Mouse (Mus musculus) right cerebral cortex, postnatal 36 days (tissue): Measurements from ENCODE around the gene Cdk5r1.

ENCODE experiments used
- DNase-seq, 2 experiments: peaks; one replicate each; pipeline ENCODE4 v3.0.0; 2022; ENCODE audit warnings: low spot score in 2 of 2, mixed read lengths in 1 of 2

The Cdk5r1 gene

GRCm38 (mm10) chr11:80504519-80505385, 27.9 kb downstream of the Cdk5r1 start:
- DNase-seq: no peak

- peak in 1 of 2 experiments; percentile 86 for DNase-seq
Observed at GRCm38 (mm10) chr11:80505581-80505980, 28.8 kb downstream of the Cdk5r1 start.

DNA sequence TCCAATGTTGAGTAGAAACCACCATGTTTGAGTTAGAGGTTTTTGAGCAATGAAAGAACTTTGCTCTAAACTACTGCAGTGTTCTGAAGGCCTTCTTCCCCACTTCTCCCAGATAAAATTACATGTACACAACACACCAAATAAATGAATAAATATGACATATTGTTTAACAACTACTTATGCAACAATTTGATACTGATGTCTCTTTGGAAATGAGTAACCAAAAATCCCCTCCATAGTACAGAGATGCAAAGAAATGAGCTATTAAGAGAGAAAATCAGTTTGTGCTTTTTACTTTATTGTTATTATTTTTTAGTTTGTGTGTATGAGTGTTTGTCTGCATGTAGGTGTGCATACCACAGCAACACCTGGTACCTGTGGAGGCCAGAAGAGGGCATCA, 29.7 kb downstream of the Cdk5r1 start:
- DNase-seq: no peak

GRCm38 (mm10) chr11:80507791-80508190, 31.0 kb downstream of the Cdk5r1 start:
- no peak for DNase-seq

DNA sequence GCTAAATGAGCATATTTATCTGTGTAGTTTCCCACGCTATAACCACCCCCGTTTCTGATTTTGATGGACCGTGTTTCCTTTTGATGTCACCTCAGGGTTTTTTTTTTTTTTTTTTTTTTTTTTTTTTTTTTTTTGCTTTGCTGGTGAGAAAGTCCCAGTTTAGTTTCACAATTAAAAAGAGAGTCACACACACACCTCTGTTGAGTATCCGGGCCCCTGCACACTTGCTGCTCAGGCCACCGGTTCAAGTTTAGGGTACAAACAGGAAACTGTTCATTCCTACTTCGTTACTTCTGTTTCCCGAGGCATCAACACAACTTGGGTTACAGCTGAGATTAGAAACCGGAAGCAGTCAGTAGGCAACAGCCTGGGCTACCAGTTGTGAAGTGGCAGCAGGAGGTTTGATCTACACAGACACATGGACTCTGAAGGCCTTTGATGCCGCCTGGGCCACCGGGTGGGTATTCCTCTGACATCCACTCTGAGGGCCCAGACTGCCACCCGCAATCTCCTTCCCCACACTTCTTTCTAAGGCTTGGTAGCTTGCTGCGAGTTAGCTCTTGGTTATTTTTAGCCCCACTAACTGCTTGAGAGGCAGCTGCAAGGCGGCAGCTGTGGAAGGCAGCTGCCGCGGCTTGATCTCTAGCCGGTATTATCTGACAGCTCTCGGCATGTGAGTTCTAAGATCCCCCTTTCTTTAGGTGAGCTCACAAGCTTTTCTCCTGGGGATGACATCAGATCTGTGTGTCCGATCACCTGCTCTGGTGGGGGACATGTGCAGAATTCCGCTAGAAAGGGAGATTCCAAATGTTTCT, 31.7 kb downstream of the Cdk5r1 start:
- DNase-seq: no peak

GRCm38 (mm10) chr11:80509176-80509506, 32.3 kb downstream of the Cdk5r1 start:
- no peak for DNase-seq

- no peak for DNase-seq
Observed at GRCm38 (mm10) chr11:80510124-80510523, 33.3 kb downstream of the Cdk5r1 start.

GRCm38 (mm10) chr11:80512313-80513056, 35.7 kb downstream of the Cdk5r1 start:
- DNase-seq: no peak

- no peak for DNase-seq
Observed at GRCm38 (mm10) chr11:80513796-80514195, 37.0 kb downstream of the Cdk5r1 start.

GRCm38 (mm10) chr11:80515346-80515745, 38.5 kb downstream of the Cdk5r1 start:
- no peak for DNase-seq

- no peak for DNase-seq
Observed at GRCm38 (mm10) chr11:80515895-80516294, 39.1 kb downstream of the Cdk5r1 start.

DNA sequence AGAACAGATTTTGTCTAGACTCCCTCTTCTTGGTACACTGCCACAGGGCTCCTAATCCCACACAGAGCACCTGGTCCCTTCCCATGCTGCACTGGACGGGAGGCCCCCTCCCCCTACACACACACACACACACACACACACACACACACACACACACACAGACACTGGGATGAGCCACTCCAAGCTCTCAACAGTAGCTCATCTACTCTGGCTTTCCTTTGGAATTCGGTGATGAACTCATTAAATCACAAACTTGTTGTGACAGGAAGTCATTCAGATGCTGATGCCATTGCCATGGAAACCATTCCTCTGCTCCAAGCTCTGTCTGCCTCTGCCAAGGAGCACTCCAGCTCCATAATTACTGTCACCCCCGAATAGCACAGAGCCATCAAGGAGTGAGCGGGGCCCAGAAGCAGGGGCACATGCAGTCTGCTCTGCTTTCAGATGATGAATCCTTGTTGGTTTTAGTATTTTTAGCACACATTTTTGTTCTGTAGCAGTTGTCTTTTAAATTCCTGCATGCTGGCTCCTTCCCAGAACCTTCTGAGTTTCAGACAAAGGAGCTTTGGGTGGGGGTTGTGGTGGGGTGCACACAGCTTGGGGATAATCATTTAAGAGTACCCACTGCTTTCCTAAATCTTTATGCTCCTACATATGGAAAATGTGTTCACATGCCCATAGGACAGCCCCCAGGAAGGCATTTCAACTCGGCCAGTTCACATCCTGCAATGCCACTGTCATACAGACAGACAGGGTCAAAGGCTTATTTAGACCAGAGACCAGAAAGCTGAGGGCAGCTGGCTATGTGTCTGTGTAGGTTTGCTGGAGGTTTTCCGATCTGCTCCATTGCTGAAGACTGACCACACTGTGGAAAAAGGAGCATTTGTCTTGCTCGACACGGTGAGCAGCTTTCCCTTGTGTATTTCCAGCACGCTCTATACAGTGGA, 41.9 kb downstream of the Cdk5r1 start:
- peak; percentile 70 to 84 for DNase-seq

- no peak for DNase-seq
Observed at GRCm38 (mm10) chr11:80521148-80521547, 44.3 kb downstream of the Cdk5r1 start.

- DNase-seq: no peak
Observed at GRCm38 (mm10) chr11:80522852-80523251, 46.0 kb downstream of the Cdk5r1 start.

- DNase-seq: no peak
Observed at GRCm38 (mm10) chr11:80523410-80523809, 46.6 kb downstream of the Cdk5r1 start.

- DNase-seq: no peak
Observed at GRCm38 (mm10) chr11:80524213-80524612, 47.4 kb downstream of the Cdk5r1 start.

- DNase-seq: no peak
Observed at GRCm38 (mm10) chr11:80527697-80528096, 50.9 kb downstream of the Cdk5r1 start.

DNA sequence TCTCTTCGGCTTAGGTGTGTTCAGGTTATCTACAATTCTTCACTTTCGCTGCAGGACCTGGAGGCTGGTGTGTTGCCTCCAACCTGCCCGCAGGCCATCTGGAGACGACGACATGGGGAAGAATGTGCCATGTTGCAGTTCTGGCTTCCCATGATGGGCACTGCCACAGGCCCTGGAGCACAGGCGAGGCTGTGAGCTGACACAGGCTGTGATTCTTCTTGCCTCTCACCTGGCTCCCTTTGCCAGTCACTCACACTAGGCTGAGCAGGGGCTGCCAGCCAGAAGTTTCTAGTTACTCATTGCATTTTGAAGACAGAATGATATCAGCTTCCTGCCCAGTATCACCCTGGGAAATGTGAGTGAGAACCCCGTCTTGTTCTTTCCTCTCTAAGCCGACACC, 52.3 kb downstream of the Cdk5r1 start:
- no peak for DNase-seq
